9 mouse cellular contexts compared by ENCODE assay signal in genomic region chr9:29410728-29411407, GRCm38 (mm10).
A peak's percentile ranks its signal among the peaks of the same experiment; 100 is the strongest.
DNase-seq lines count a peak whose midpoint lies in the region; ATAC-seq and TF ChIP-seq lines count a peak whose summit lies in the region.
"Had no signal": no experiment of that assay in that cellular context is flagged by ENCODE, and none has a peak within 500 bp of the region (broad histone marks: within the 10 kb centered on the region; RNA-seq: fewer than 3 reads in every experiment).

No protein-coding gene starts in this region.

- no peak for DNase-seq in gastrocnemius, adult 2 months
- DNase-seq in gastrocnemius, postnatal 25 days: no peak
- peak; percentile 38 for DNase-seq in retina, adult 2 months (ENCODE audit: low read depth, low spot score)
- DNase-seq in retina, embryonic 14.5 days (ENCODE audit: low spot score): no peak
- no peak for DNase-seq in c-Kit-positive CD71-positive TER-119-positive erythroid progenitor cells, embryonic 14.5 days (ENCODE audit: low spot score)
- no peak for DNase-seq in ovary, postnatal 36 days (ENCODE audit: low spot score)
- DNase-seq in urinary bladder, postnatal 25 days (ENCODE audit: low spot score): no peak

- H3K36me3 ChIP-seq in limb, embryonic 12.5 days: no peaks in the 10 kb centered on the region

- intact Hi-C loops in gastrocnemius, adult 2 months (cut with DNase I): no loop called here

- H3K4me3 ChIP-seq in gastrocnemius, adult 2 months: peak overlapping the region; percentile 68
- peak overlapping the region; percentile 55 for H3K4me3 ChIP-seq in limb, embryonic 12.5 days (replicated peaks)

- WGBS in limb, embryonic 12.5 days: 55% methylated on average over 10 of the region's 10 CpGs

- peaks cover 90% of the 10 kb centered on the region for H3K27me3 ChIP-seq in limb, embryonic 12.5 days

- no peak for ATAC-seq in limb, embryonic 12.5 days (ENCODE audit: insufficient number of reproducible peaks, insufficient read depth, low FRiP score, low TSS enrichment, low read depth)

- peak overlapping the region; percentile 63; the same call in 1 of the 2 replicates for H3K9ac ChIP-seq in limb, embryonic 12.5 days (replicated peaks)
- H3K9ac ChIP-seq: liver, embryonic 14.5 days had no signal

- peaks cover 10% of the 10 kb centered on the region; the same call in 1 of the 2 replicates for H3K4me1 ChIP-seq in limb, embryonic 12.5 days (replicated peaks)

- TF ChIP-seq CTCF in gastrocnemius, adult 2 months (IDR thresholded peaks at IDR 0.05): no peak

- H3K9me3 ChIP-seq in limb, embryonic 12.5 days: no peaks in the 10 kb centered on the region

- no peak overlapping the region for H3K27ac ChIP-seq in gastrocnemius, adult 2 months
- no peak overlapping the region for H3K27ac ChIP-seq in limb, embryonic 12.5 days
- H3K27ac ChIP-seq: liver, embryonic 14.5 days had no signal

- peak overlapping the region; percentile 87 for H3K4me2 ChIP-seq in limb, embryonic 12.5 days
